In genomic region chr16:94155041-94155653, GRCm38 (mm10) we compare ENCODE assay signal across 8 mouse cellular contexts.
DNase-seq lines count a peak whose midpoint lies in the region; ATAC-seq lines count a peak whose summit lies in the region.

No protein-coding gene starts in this region.

- peak; percentile 9 to 26 for DNase-seq in frontal cortex, postnatal 36 days (ENCODE audit: low spot score in 2 of 2)
- DNase-seq in frontal cortex, postnatal 10 days (ENCODE audit: low spot score in 2 of 2), result no peak
- DNase-seq in 3T3-L1 (ENCODE audit: low read depth, low spot score), result peak; percentile 4
- peak; percentile 65 for DNase-seq in layer of hippocampus, adult 11-12 months (ENCODE audit: low spot score)
- no peak for DNase-seq in T-cell, adult 2 months (ENCODE audit: low spot score)
- DNase-seq in spleen, adult 12 weeks (ENCODE audit: low spot score), result no peak

- peaks cover 13% of the 10 kb centered on the region for H3K27me3 ChIP-seq in embryonic facial prominence, embryonic 12.5 days
- 0 out of 2 replicates have a peak, but pooled peaks cover 11% of the 10 kb centered on the region for H3K27me3 ChIP-seq in neural tube, embryonic 15.5 days (replicated peaks)

- no peak overlapping the region for H3K27ac ChIP-seq in embryonic facial prominence, embryonic 12.5 days
- no peak overlapping the region for H3K27ac ChIP-seq in neural tube, embryonic 15.5 days (replicated peaks)

- 30% methylated on average over 14 of the region's 14 CpGs for WGBS in embryonic facial prominence, embryonic 12.5 days
- 31% methylated on average over 14 of the region's 14 CpGs for WGBS in neural tube, embryonic 15.5 days

- H3K4me2 ChIP-seq in embryonic facial prominence, embryonic 12.5 days (replicated peaks), result no peak overlapping the region
- H3K4me2 ChIP-seq in neural tube, embryonic 15.5 days, result 0 out of 2 replicates have a peak overlapping the region, but pooled peaks have one; percentile 9

- H3K9me3 ChIP-seq in embryonic facial prominence, embryonic 12.5 days, result no peaks in the 10 kb centered on the region
- H3K9me3 ChIP-seq in neural tube, embryonic 15.5 days (replicated peaks), result no peaks in the 10 kb centered on the region

- no peak overlapping the region for H3K4me3 ChIP-seq in embryonic facial prominence, embryonic 12.5 days
- H3K4me3 ChIP-seq in neural tube, embryonic 15.5 days (replicated peaks), result no peak overlapping the region

- no peak overlapping the region for H3K9ac ChIP-seq in embryonic facial prominence, embryonic 12.5 days
- no peak overlapping the region for H3K9ac ChIP-seq in neural tube, embryonic 15.5 days (replicated peaks)

- ATAC-seq in embryonic facial prominence, embryonic 12.5 days (ENCODE audit: insufficient number of reproducible peaks, insufficient read depth, low FRiP score, low TSS enrichment), result 0 out of 2 replicates have a peak, but pooled peaks have one; percentile 38
- ATAC-seq in neural tube, embryonic 15.5 days (ENCODE audit: low FRiP score), result 0 out of 2 replicates have a peak, but pooled peaks have one; percentile 48

- no peaks in the 10 kb centered on the region for H3K36me3 ChIP-seq in embryonic facial prominence, embryonic 12.5 days
- H3K36me3 ChIP-seq in neural tube, embryonic 15.5 days, result no peaks in the 10 kb centered on the region

- H3K4me1 ChIP-seq in embryonic facial prominence, embryonic 12.5 days, result peaks cover 13% of the 10 kb centered on the region
- H3K4me1 ChIP-seq in neural tube, embryonic 15.5 days, result peaks cover 25% of the 10 kb centered on the region

Comparison
In these comparisons a context has a peak if more than half of its experiments do, and no peak if none do; other contexts are left out.
1. DNase-seq: peak in frontal cortex, postnatal 36 days (2 of 2), 3T3-L1 (single experiment) and layer of hippocampus, adult 11-12 months (single experiment); none in frontal cortex, postnatal 10 days (0 of 2), T-cell, adult 2 months (single experiment) and spleen, adult 12 weeks (single experiment).